8 mouse cellular contexts compared by ENCODE assay signal in genomic region chr2:117122701-117123337, GRCm38 (mm10). TPM values are rescaled to one million over a fixed set of nuclear protein-coding genes. Genes with fewer than 3 reads are reported as not detected.
DNase-seq lines count a peak whose midpoint lies in the region; ATAC-seq and TF ChIP-seq lines count a peak whose summit lies in the region.

No protein-coding gene starts in this region.

- TF ChIP-seq CTCF in midbrain, postnatal 0 days (IDR thresholded peaks at IDR 0.05) = no peak

- H3K4me3 ChIP-seq in midbrain, postnatal 0 days (ENCODE audit: low read depth, low read length) = peak overlapping the region; percentile 96
- peak overlapping the region; percentile 97 for H3K4me3 ChIP-seq in stomach, embryonic 14.5 days (ENCODE audit: low read depth, low read length)

- peak overlapping the region; percentile 68 for H3K4me2 ChIP-seq in midbrain, postnatal 0 days (ENCODE audit: low read depth, low read length, poor library complexity, severe bottlenecking)
- H3K4me2 ChIP-seq in stomach, embryonic 14.5 days (replicated peaks; ENCODE audit: low read depth, low read length) = peak overlapping the region; percentile 82

- DNase-seq in A20 (ENCODE audit: low read depth, low spot score) (peak; percentile 93), liver (peak; percentile 60)
- DNase-seq in T-cell, adult 2 months (ENCODE audit: low spot score) = peak; percentile 62
- peak; percentile 62 to 69 for DNase-seq in cerebellum, postnatal 36 days
- peak; percentile 62 for DNase-seq in kidney, adult 11 months
- DNase-seq in midbrain, postnatal 0 days (ENCODE audit: low spot score) = peak; percentile 73

- no peaks in the 10 kb centered on the region for H3K27me3 ChIP-seq in midbrain, postnatal 0 days (ENCODE audit: insufficient read depth, low read length)
- no peaks in the 10 kb centered on the region for H3K27me3 ChIP-seq in stomach, embryonic 14.5 days (ENCODE audit: control insufficient read depth, insufficient read depth, low read length)

- peak overlapping the region; percentile 47; the same call in 1 of the 2 replicates for H3K27ac ChIP-seq in midbrain, postnatal 0 days (ENCODE audit: low read depth, low read length)
- no peak overlapping the region for H3K27ac ChIP-seq in stomach, embryonic 14.5 days (ENCODE audit: low read length)

- H3K9me3 ChIP-seq in midbrain, postnatal 0 days (ENCODE audit: low read length) = no peaks in the 10 kb centered on the region
- H3K9me3 ChIP-seq in stomach, embryonic 14.5 days (ENCODE audit: control insufficient read depth, low read depth, low read length) = no peaks in the 10 kb centered on the region

- peak; percentile 41 for ATAC-seq in granulocyte monocyte progenitor cell, adult 5-6 weeks (replicated peaks; ENCODE audit: poor library complexity, severe bottlenecking)
- no peak for ATAC-seq in midbrain, postnatal 0 days (ENCODE audit: low FRiP score)
- 0 out of 2 replicates have a peak, but pooled peaks have one; percentile 38 for ATAC-seq in stomach, embryonic 14.5 days (ENCODE audit: insufficient number of reproducible peaks, insufficient read depth, low FRiP score, low read depth)

- peak overlapping the region; percentile 99 for H3K9ac ChIP-seq in midbrain, postnatal 0 days (replicated peaks; ENCODE audit: low read length, poor library complexity, severe bottlenecking)
- H3K9ac ChIP-seq in stomach, embryonic 14.5 days (replicated peaks; ENCODE audit: low read depth, low read length) = peak overlapping the region; percentile 99

- H3K36me3 ChIP-seq in midbrain, postnatal 0 days (ENCODE audit: insufficient read depth, low read length) = no peaks in the 10 kb centered on the region
- no peaks in the 10 kb centered on the region for H3K36me3 ChIP-seq in stomach, embryonic 14.5 days (ENCODE audit: control insufficient read depth, insufficient read depth, low read length)

- no peaks in the 10 kb centered on the region; the same call in 1 of the 2 replicates for H3K4me1 ChIP-seq in midbrain, postnatal 0 days (ENCODE audit: insufficient read depth, low read length)
- H3K4me1 ChIP-seq in stomach, embryonic 14.5 days (ENCODE audit: control insufficient read depth, insufficient read depth, low read length) = peaks cover 18% of the 10 kb centered on the region; the same call in 1 of the 2 replicates

- WGBS in midbrain, postnatal 0 days = 3% methylated on average over 17 of the region's 17 CpGs
- WGBS in stomach, embryonic 14.5 days = 2% methylated on average over 17 of the region's 17 CpGs

RNA-seq across cellular contexts. Expression of gene Spred1, which starts 1.6 kb away (rescaled TPM):
- total RNA-seq in granulocyte monocyte progenitor cell, adult 5-6 weeks (2014; fragmentation: Nextera tagmentation) = 16.5 and 19.2 TPM in 2 replicates
- 23.0 and 23.7 TPM in 2 replicates for total RNA-seq in granulocyte monocyte progenitor cell, adult 5-6 weeks (2017)
- total RNA-seq in midbrain, postnatal 0 days (2014; rRNA removed) = 46.7 and 59.3 TPM in 2 replicates
- polyA plus RNA-seq in midbrain, postnatal 0 days (2015; fragmentation: Nextera tagmentation; extraction: Ambion mirVana) = 10.7 and 12.9 TPM in 2 replicates
- 18.0 and 19.1 TPM in 2 replicates for polyA plus RNA-seq in stomach, embryonic 14.5 days (2014; fragmentation: Nextera tagmentation; extraction: Ambion mirVana)
